Mouse (Mus musculus) heart, postnatal 0 days (tissue): ENCODE measurements around the gene Ppp1r36. TPM values are rescaled to one million over a fixed set of nuclear protein-coding genes. Genes with fewer than 3 reads are reported as not detected.

Experiments
- ATAC-seq: fragments of 200-750 bp; cut with Nextera tagmentation; 2 replicates; pipeline ENCODE4 v1.8.0; 2017; ENCODE audit warnings: low read depth, moderate number of reproducible peaks, moderate library complexity; ENCODE audit not compliant: insufficient read depth
- DNase-seq: peaks from one replicate; pipeline ENCODE4 v3.0.0-alpha.2; 2016; ENCODE audit warnings: low spot score
- H3K27ac ChIP-seq: fragments of 300-500 bp; sonication (generic); 2 replicates; pipeline ENCODE4 v1.5.1; 2014; ENCODE audit warnings: low read depth, mild to moderate bottlenecking
- H3K27me3 ChIP-seq: fragments of 300-500 bp; sonication (generic); 2 replicates; pipeline ENCODE4 v1.6.1; 2014; ENCODE audit warnings: low read length, mixed read lengths; ENCODE audit not compliant: control insufficient read depth, insufficient read depth
- H3K36me3 ChIP-seq: fragments of 300-500 bp; sonication (generic); replicated peaks from 2 replicates; pipeline ENCODE4 v1.6.1; 2014; ENCODE audit warnings: low read length, mixed read lengths; ENCODE audit not compliant: control insufficient read depth, insufficient read depth
- H3K4me1 ChIP-seq: fragments of 300-500 bp; sonication (generic); 2 replicates; pipeline ENCODE4 v1.6.1; 2014; ENCODE audit warnings: antibody characterized with exemption; ENCODE audit not compliant: control insufficient read depth, insufficient read depth
- H3K4me2 ChIP-seq: fragments of 300-500 bp; sonication (generic); 2 replicates; pipeline ENCODE4 v1.6.1; 2014; ENCODE audit warnings: low read depth, mild to moderate bottlenecking, low read length, moderate library complexity
- H3K4me3 ChIP-seq: fragments of 300-500 bp; sonication (generic); 2 replicates; pipeline ENCODE4 v1.5.1; 2014; ENCODE audit warnings: low read depth, low read length
- H3K9ac ChIP-seq: fragments of 300-500 bp; sonication (generic); replicated peaks from 2 replicates; pipeline ENCODE4 v1.6.1; 2014; ENCODE audit warnings: low read depth, low read length, mixed read lengths
- H3K9me3 ChIP-seq: fragments of 300-500 bp; sonication (generic); replicated peaks from 2 replicates; pipeline ENCODE4 v1.6.1; 2016; ENCODE audit warnings: low read length; ENCODE audit not compliant: control insufficient read depth
- CTCF ChIP-seq: IDR thresholded peaks from 2 replicates; pipeline ENCODE4 v1.5.1; 2016; ENCODE audit warnings: antibody characterized with exemption, control low read depth, low read depth
- EP300 ChIP-seq: IDR thresholded peaks from 2 replicates; pipeline ENCODE4 v1.6.1; 2016; ENCODE audit warnings: antibody characterized with exemption, low read depth
- WGBS: fragments of 180-500 bp; shearing (Covaris S2); extraction: QIAGEN DNeasy Blood & Tissue Kit; methylation state at CpG from one replicate; pipeline ENCODE4 v1.1.7; 2014; 5-methylcytosine and 5-hydroxymethylcytosine counted together
- polyA plus RNA-seq: library from polyadenylated mRNA; unstranded; fragments of >200 nt; fragmentation: Nextera tagmentation; extraction: Ambion mirVana; gene quantifications from 2 replicates; pipeline ENCODE4 v1.2.1, GENCODE M21; 2015
- total RNA-seq: library from RNA; depleted of rRNA; stranded (reverse); fragments of >200 nt; gene quantifications from 2 replicates; pipeline ENCODE4 v1.2.3, GENCODE M21; 2014; ENCODE audit warnings: low replicate concordance; rRNA removed

The Ppp1r36 gene
- total and polyA plus RNA-seq, 2 experiments from 2014 or later, result 1.7 TPM; not detected in 1

- no peak overlapping the region for H3K4me3 ChIP-seq
- 66% methylated on average over 11 of the region's 11 CpGs for WGBS
- 0 out of 2 replicates have a peak, but pooled peaks cover 4% of the 10 kb centered on the region for H3K9me3 ChIP-seq
- no peak for ATAC-seq
- H3K27ac ChIP-seq, result no peak overlapping the region
- H3K9ac ChIP-seq, result no peak overlapping the region
- H3K4me2 ChIP-seq, result no peak overlapping the region
- no peaks in the 10 kb centered on the region for H3K27me3 ChIP-seq
- no peak for TF ChIP-seq CTCF
- no peak for TF ChIP-seq EP300
- no peaks in the 10 kb centered on the region for H3K4me1 ChIP-seq
- no peak for DNase-seq
- no peaks in the 10 kb centered on the region for H3K36me3 ChIP-seq
Observed at GRCm38 (mm10) chr12:76485381-76485780, 68.0 kb downstream of the Ppp1r36 start.

- TF ChIP-seq CTCF, result no peak
- no peak for TF ChIP-seq EP300
- Histone ChIP-seq H3K4me2 (no peak overlapping the region), H3K9me3 (peaks cover 7% of the 10 kb centered on the region; the same call in 1 of the 2 replicates), H3K9ac (no peak overlapping the region), H3K27me3 (no peaks in the 10 kb centered on the region), H3K27ac (no peak overlapping the region), H3K36me3 (no peaks in the 10 kb centered on the region), H3K4me3 (no peak overlapping the region), H3K4me1 (no peaks in the 10 kb centered on the region)
- WGBS, result 26% methylated on average over 9 of the region's 9 CpGs
- ATAC-seq, result no peak
- peak; percentile 23 for DNase-seq
Observed at GRCm38 (mm10) chr12:76486943-76487342, 69.6 kb downstream of the Ppp1r36 start.

Other genes starting within 250 kb of the Ppp1r36 start
- 1.2 TPM in 1 of 2 replicates, not detected in the other for gene Esr2, start 240.3 kb upstream of the Ppp1r36 start, total RNA-seq
- 0.14 and 0.19 TPM in 2 replicates for gene Esr2, start 240.3 kb upstream of the Ppp1r36 start, polyA plus RNA-seq
- not detected in 2 replicates for gene Tex21, start 170.8 kb upstream of the Ppp1r36 start, total RNA-seq
- gene Tex21, start 170.8 kb upstream of the Ppp1r36 start, polyA plus RNA-seq, result 0.07 and 0.11 TPM in 2 replicates
- 18.3 and 23.8 TPM in 2 replicates for gene Mthfd1, start 162.2 kb upstream of the Ppp1r36 start, total RNA-seq
- gene Mthfd1, start 162.2 kb upstream of the Ppp1r36 start, polyA plus RNA-seq, result 20.8 and 23.8 TPM in 2 replicates
- gene Akap5, start 92.6 kb upstream of the Ppp1r36 start, total RNA-seq, result 0.50 and 3.7 TPM in 2 replicates
- 1.1 TPM in 2 replicates for gene Akap5, start 92.6 kb upstream of the Ppp1r36 start, polyA plus RNA-seq
- gene Zbtb25, start 47.9 kb upstream of the Ppp1r36 start, total RNA-seq, result 8.1 and 26.1 TPM in 2 replicates
- 8.6 and 10.4 TPM in 2 replicates for gene Zbtb25, start 47.9 kb upstream of the Ppp1r36 start, polyA plus RNA-seq
- gene Zbtb1, start 47.3 kb upstream of the Ppp1r36 start, total RNA-seq, result 2.8 and 5.0 TPM in 2 replicates
- 4.4 and 4.6 TPM in 2 replicates for gene Zbtb1, start 47.3 kb upstream of the Ppp1r36 start, polyA plus RNA-seq
- 8.7 and 13.2 TPM in 2 replicates for gene Hspa2, start 13.4 kb upstream of the Ppp1r36 start, total RNA-seq
- gene Hspa2, start 13.4 kb upstream of the Ppp1r36 start, polyA plus RNA-seq, result 13.7 and 15.0 TPM in 2 replicates
- gene Plekhg3, start 113.4 kb downstream of the Ppp1r36 start, total RNA-seq, result 17.7 and 21.7 TPM in 2 replicates
- gene Plekhg3, start 113.4 kb downstream of the Ppp1r36 start, polyA plus RNA-seq, result 3.7 TPM in 2 replicates